Mouse (Mus musculus) heart, adult 2 months (tissue): ENCODE results near the gene Sat2.

ENCODE experiments used
- CTCF ChIP-seq: fragments of 200-600 bp; IDR thresholded peaks from 2 replicates; pipeline ENCODE4 v1.8.1; 2022; ENCODE audit warnings: antibody characterized with exemption, mild to moderate bottlenecking, moderate library complexity
- EP300 ChIP-seq: fragments of 200-500 bp; IDR thresholded peaks from 2 replicates; pipeline ENCODE4 v1.6.1; 2011; ENCODE audit warnings: low read depth, low read length, control low read depth; ENCODE audit not compliant: insufficient read depth
- POLR2A ChIP-seq: fragments of 200-500 bp; IDR thresholded peaks from 2 replicates; pipeline ENCODE4 v1.6.1; 2011; ENCODE audit warnings: mild to moderate bottlenecking, low read depth, low read length, control low read depth; ENCODE audit not compliant: insufficient read depth

GRCm38 (mm10) chr11:69653399-69653798 is 31.6 kb downstream of the Sat2 start:
- no peak for TF ChIP-seq CTCF
- TF ChIP-seq POLR2A = no peak
- TF ChIP-seq EP300 = no peak
